1 mouse cellular context compared by ENCODE assay signal in the genomic region with DNA sequence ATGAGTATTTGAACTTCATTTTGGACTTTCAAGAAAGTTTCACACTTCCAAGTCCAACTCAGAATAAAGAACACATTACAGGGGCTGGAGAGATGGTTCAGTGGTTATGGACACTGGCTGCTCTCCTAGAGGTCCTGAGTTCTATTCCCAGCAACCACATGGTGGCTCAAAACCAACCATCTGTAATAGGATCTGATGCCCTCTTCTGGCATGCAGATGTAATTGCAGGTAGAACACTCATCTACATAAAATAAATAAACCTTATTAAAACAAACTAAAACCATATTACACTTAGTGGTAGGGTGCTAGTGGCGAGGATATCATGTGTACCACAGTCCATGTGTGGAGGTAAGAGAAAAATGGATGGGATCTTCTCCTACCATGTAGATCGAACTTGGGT.
TF ChIP-seq lines count a peak whose summit lies in the region.

No protein-coding gene starts in this region.

TF ChIP-seq in CH12.LX, 34 proteins besides CTCF, POLR2A, EP300 and RAD21:
- TF ChIP-seq E2F4 (IDR thresholded peaks at IDR 0.05; ENCODE audit: insufficient replicate concordance, low read depth, low read length) (no peak), MAFK (IDR thresholded peaks at IDR 0.05; ENCODE audit: insufficient replicate concordance, low read length) (no peak), BHLHE40 (IDR thresholded peaks at IDR 0.05; ENCODE audit: low read depth, low read length) (no peak)
